Mouse (Mus musculus) heart, adult 8-10 months (tissue): ENCODE measurements at regions not wholly inside any gene's neighbourhood (a gene's known extent, or its start where the extent isn't known, plus 50 kb on each side); places are given as distances from the start of the nearest gene placed in this dataset.

Experiments
- DNase-seq: peaks from one replicate; pipeline ENCODE4 v3.0.0; 2022; ENCODE audit warnings: low spot score

- DNase-seq = no peak
Observed at GRCm38 (mm10) chr13:107766397-107767261, 277.6 kb upstream of the Smim15 start.

GRCm38 (mm10) chr13:107763911-107764310 is 280.3 kb upstream of the Smim15 start:
- DNase-seq = no peak

DNA sequence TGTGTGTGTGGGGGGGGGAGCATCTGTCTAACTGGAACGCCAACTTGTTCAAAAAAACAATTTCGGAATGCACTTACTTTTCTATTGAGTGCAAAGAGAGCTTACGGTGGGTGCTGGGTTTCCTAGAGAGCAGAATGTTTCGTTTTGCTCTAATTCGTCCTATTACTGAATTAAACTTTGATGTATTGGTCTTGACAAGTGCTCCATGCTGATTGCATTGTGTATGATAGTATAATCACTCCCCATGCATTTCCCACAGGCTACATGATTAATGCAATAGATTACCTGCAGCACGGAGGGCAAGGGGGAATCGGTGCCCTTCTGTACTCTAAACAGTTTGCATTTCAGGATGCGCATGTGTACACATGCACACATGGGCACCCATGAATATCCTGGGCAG is 283.7 kb upstream of the Smim15 start:
- no peak for DNase-seq

GRCm38 (mm10) chr13:107758327-107759095 is 285.7 kb upstream of the Smim15 start:
- no peak for DNase-seq

DNA sequence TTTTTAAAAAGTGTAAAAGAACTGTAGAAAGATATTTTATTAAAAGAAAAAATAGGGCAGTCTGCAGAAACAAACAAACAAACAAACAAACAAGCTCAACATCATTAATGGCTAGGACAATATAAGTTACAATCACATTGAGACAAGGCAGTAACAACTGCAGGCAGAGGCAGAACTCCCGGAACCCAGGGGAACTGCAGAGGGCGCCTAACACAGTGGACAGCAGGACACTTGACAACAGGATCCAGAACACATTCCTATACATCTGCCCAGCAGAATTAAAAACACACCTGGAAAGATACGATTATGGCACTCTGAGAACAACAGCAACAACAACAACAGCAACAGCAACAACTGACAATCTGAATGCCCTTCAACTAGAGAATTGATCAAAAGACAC is 291.5 kb upstream of the Smim15 start:
- no peak for DNase-seq

GRCm38 (mm10) chr13:107743464-107744218 is 300.6 kb upstream of the Smim15 start:
- no peak for DNase-seq

DNA sequence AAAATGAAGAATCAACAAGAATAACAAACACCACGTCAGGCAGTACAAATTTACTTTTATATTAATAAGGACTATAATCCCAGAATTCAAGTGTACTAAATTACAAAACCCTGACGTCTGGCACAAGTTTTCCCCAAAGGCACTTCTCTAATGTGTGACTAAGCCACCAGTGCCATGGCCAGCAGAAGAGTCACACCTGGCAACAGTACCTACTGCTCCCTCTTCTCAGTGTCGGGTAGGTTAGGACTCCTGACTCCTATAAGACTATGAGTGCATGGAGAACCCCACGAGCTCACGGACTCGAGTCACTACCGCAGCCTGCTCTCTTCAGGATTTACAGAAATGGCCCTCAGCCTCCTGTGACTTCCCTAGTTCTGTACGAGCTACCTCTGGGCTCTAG is 307.7 kb upstream of the Smim15 start:
- no peak for DNase-seq

DNA sequence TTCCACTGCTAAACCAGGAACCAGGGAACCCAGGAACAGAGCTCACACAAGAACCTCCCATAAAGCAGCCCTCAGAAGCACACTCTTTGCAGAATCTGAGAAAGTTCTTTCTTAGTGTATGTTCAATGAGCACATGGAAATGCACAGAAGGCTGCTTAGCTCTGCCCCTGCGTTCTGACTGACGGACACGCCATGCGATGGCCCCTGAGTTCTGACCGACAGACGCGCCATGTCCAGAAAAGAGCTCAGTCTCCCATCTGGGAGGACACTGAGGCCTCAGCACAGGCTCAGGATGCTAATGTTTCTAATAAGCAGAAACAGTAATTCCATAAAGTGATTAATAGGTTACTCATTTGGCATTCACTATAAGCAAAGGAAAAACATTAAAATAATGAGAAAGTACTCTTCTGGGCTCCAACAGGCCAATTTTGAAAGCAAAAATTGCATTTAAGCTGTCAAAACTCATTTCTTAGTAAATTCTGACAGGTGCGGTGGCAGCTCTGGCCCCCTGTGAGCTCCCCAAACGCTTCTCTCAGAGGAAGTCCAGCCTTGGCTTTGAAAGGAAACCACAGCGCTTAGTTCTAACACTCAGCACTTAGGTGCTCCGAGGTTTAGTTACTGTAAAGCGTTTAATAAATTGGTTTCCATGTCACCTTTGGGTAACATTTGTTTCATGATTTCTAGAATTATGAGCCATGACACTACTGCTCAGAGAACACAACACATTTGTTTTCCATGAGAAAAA is 309.9 kb upstream of the Smim15 start:
- DNase-seq = no peak

DNA sequence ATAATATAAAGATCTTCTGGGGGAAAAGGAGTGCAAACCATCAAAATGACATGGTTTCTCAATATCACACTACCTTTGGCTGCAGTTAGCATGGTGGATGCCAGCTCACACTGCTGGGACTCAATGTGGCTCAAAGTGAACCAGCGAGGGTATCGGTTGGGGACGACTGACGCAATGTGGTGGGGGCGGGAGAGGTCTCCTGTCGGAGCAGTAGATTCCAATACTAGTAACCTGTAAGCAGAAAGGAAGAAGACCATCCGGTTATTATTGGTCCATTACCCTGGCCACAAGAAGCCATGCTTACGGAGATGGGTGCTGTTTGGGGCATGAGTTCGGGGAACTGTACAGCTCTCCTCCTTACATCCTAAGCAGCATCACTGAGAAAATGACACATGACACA is 313.3 kb upstream of the Smim15 start:
- no peak for DNase-seq

DNA sequence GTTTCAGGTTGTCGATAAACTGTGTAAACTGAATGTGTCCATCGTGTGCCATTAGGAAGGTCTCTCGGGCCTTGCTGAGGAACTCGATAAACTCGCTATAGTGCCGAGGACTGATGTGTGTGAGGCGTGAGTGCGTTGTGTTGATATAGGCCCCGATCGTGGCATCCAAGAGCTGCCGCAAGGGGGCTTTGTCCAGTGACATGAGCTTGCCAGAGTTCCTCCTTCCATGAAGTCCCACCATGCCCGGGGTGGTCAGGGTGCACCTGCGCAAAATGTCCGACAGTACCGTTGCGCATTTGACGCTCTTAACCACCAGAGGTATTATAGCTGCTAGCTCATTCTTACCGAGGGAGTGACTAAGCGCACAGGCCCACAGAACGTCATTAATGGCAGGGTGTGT is 317.8 kb upstream of the Smim15 start:
- DNase-seq = no peak

GRCm38 (mm10) chr13:107721901-107722300 is 322.3 kb upstream of the Smim15 start:
- DNase-seq = no peak

- DNase-seq = no peak
Observed at GRCm38 (mm10) chr13:107720874-107721574, 323.2 kb upstream of the Smim15 start.

GRCm38 (mm10) chr13:107718973-107719620 is 325.1 kb upstream of the Smim15 start:
- no peak for DNase-seq

GRCm38 (mm10) chr13:107715616-107716015 is 328.6 kb upstream of the Smim15 start:
- no peak for DNase-seq

GRCm38 (mm10) chr13:107714001-107714400 is 330.2 kb upstream of the Smim15 start:
- DNase-seq = no peak

DNA sequence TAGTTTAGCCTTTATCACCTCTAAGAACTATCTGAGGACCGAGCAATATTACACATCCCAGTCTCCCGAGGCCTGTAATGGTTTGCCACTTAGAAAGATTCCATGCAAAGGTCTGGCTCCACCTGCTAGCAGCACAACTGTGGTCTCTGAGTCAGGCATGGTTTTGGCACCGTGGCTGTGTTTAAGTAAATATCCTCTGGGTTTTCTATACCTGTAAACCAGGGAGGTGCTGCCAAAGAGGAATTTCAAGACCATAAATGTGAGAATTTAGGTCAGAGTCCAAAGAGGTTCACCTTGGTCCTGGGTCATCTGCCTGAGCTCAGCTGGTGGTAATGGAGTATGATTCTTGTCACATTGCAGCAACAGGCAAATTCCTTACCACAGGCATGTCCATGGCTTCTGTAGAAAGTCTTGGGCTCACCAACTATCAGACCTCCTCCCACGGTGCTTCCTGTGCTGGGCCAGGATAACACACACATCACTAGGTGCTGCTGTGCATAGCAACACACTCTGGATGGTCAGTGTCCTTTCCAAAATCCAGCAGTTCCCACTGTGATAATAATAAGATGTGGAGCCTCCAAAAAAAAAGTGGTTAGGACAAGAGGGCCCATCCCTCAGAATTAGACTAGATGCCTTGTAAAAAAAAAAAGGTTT is 332.8 kb upstream of the Smim15 start:
- DNase-seq = no peak

GRCm38 (mm10) chr13:107710368-107710767 is 333.9 kb upstream of the Smim15 start:
- DNase-seq = no peak

DNA sequence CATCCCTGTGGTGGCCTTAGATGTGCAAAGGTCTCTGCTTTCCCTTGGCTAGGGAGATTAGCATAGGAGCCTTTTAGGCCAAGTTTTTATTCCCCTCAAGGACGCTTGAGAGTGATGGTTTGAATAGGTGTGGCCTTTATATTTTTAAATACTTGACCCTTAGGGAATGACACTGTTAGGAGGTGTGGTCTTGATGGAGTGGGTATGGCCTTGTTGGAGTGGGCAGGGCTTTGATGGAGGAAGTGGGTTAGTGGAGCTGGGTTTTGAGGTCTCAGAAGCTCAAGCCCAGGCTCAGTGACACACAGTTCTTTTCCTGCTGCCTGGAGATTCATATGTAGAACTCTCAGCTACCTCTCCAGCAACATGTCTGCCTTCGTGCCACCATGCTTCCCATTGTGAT is 334.4 kb upstream of the Smim15 start:
- DNase-seq = no peak

DNA sequence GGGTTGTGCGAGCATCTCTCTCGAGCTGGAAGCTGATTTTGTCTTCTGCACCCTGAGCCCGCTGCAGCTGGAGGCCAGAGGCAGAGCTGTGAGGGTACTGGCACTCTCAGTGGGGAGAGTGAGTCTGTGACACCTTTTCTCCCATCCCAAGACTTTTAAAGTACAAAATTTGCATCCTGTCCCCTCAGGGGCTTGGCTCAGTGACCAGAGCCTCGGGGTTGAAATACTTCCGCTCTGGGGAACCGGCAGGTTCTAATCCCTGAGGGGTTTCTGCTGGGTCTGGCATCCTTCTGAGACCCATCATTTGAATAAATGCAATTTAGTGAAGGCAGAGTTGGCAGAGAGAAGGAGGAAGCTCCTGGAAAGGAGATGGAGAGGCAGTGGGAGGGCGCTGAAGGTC is 340.5 kb upstream of the Smim15 start:
- DNase-seq = no peak
